In genomic region chr3:96811232-96811631, GRCm38 (mm10) we compare ENCODE assay signal across 31 mouse cellular contexts. TPM values are rescaled to one million over a fixed set of nuclear protein-coding genes. Genes with fewer than 3 reads are reported as not detected.
"Had no signal": no experiment of that assay in that cellular context is flagged by ENCODE, and none has a peak within 500 bp of the region (broad histone marks: within the 10 kb centered on the region; RNA-seq: fewer than 3 reads in every experiment).

No protein-coding gene starts in this region.

- H3K27me3 ChIP-seq: hindbrain, embryonic 12.5 days; intestine, embryonic 15.5 days had no signal

- H3K27ac ChIP-seq: gastrocnemius, adult 2 months; hindbrain, embryonic 10.5 days; hindbrain, embryonic 12.5 days; hindbrain, embryonic 14.5 days; intestine, embryonic 15.5 days; layer of hippocampus, adult 2 months; left cerebral cortex, adult 2 months; limb, embryonic 13.5 days; limb, embryonic 15.5 days; liver, embryonic 12.5 days; liver, embryonic 14.5 days had no signal

- H3K9ac ChIP-seq: hindbrain, embryonic 12.5 days; hindbrain, embryonic 14.5 days; intestine, embryonic 15.5 days; limb, embryonic 13.5 days; limb, embryonic 15.5 days; liver, embryonic 12.5 days; liver, embryonic 14.5 days had no signal

- H3K9me3 ChIP-seq: hindbrain, embryonic 10.5 days; hindbrain, embryonic 12.5 days; intestine, embryonic 15.5 days; limb, embryonic 13.5 days; limb, embryonic 15.5 days; liver, embryonic 12.5 days had no signal

- H3K4me3 ChIP-seq: gastrocnemius, adult 2 months; hindbrain, embryonic 10.5 days; hindbrain, embryonic 12.5 days; intestine, embryonic 15.5 days; layer of hippocampus, adult 2 months; left cerebral cortex, adult 2 months; limb, embryonic 13.5 days; limb, embryonic 15.5 days; liver, embryonic 12.5 days had no signal

- H3K4me2 ChIP-seq: hindbrain, embryonic 12.5 days; hindbrain, embryonic 14.5 days; intestine, embryonic 15.5 days; limb, embryonic 15.5 days; liver, embryonic 12.5 days had no signal

- H3K4me1 ChIP-seq: hindbrain, embryonic 12.5 days had no signal

- H3K36me3 ChIP-seq: hindbrain, embryonic 10.5 days; hindbrain, embryonic 12.5 days; intestine, embryonic 15.5 days; limb, embryonic 13.5 days; limb, embryonic 15.5 days; liver, embryonic 12.5 days had no signal

- ATAC-seq: hindbrain, embryonic 16.5 days; inflammation-experienced regulatory T-cells, adult 6 months; intestine, embryonic 15.5 days; intestine, postnatal 0 days; liver, embryonic 12.5 days had no signal

- DNase-seq: gastrocnemius, adult 2 months; gastrocnemius, postnatal 10 days; gastrocnemius, postnatal 25 days; heart, postnatal 4 days; kidney, adult 18-20 months; kidney, adult 8-10 months; kidney, postnatal 10 days; kidney, postnatal 4 days; left cerebral cortex, postnatal 4 days; lung, adult 18-20 months had no signal

RNA-seq across cellular contexts. Expression of gene Pdzk1, which starts 17.9 kb away (rescaled TPM):
- total RNA-seq: gastrocnemius, adult 2 months; gastrocnemius, postnatal 10 days; gastrocnemius, postnatal 25 days; granulocyte monocyte progenitor cell, adult 5-6 weeks; left cerebral cortex, postnatal 4 days had no signal
- polyA plus RNA-seq: heart, embryonic 14.5 days; limb, embryonic 11.5 days; limb, embryonic 13.5 days had no signal

RNA-seq across cellular contexts. Expression of gene Cd160, which starts 17.9 kb away (rescaled TPM):
- total RNA-seq: gastrocnemius, adult 2 months; gastrocnemius, postnatal 10 days; gastrocnemius, postnatal 25 days; gastrocnemius, postnatal 4 days; heart, postnatal 14 days; heart, postnatal 4 days; layer of hippocampus, adult 2 months; layer of hippocampus, postnatal 10 days; layer of hippocampus, postnatal 25 days; left cerebral cortex, adult 2 months; left cerebral cortex, postnatal 25 days; left cerebral cortex, postnatal 4 days had no signal
- polyA plus RNA-seq: heart, embryonic 14.5 days had no signal
